Mouse (Mus musculus): ENCODE results near the gene Rgs18.
A peak's percentile ranks its signal among the peaks of the same experiment; 100 is the strongest.

The Rgs18 gene

DNA sequence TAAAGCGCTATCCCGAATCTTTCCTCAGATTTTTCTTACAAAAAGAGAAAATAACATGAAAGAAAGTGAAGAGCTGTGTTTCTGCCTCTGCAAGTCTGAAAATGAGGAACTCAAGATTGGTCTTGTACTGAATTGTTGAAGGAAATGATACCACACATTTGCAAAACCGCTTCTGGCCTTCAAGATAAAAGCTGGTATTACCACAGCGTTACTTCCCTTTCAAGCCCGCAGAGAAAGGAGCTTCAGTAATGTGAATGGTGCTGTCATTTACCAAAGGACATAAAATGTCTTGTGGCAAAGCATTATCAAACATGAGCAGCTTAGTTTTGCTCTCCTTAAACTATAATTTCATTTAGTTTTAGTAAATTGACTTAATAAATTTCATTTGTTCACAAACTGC lies at the start of gene Rgs18:
Gene Rgs18 (minus strand): TSS at position 105 of the 400 bp plus-strand sequence.
- no peak for ATAC-seq (ENCODE audit: low TSS enrichment)

DNA sequence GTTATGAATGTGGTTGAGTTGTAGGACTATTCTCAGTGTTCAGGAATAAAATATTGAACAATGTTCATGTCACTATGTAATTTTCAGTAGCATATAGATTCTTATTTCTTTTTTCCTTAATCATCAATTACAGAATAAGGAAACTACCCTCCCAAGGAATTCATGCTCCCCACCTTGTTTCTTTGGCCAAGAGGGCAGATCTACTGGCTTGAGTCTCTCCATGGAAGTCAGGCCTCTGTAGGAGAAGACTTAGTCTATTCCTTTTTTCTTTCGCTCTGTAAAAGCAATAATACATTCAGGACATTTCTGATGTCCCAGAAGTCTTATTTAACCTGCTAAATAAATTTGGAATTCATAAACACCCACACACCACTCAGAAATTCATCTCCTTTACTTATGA lies 841 bp downstream of the Rgs18 start:
- ATAC-seq (ENCODE audit: low TSS enrichment): no peak

DNA sequence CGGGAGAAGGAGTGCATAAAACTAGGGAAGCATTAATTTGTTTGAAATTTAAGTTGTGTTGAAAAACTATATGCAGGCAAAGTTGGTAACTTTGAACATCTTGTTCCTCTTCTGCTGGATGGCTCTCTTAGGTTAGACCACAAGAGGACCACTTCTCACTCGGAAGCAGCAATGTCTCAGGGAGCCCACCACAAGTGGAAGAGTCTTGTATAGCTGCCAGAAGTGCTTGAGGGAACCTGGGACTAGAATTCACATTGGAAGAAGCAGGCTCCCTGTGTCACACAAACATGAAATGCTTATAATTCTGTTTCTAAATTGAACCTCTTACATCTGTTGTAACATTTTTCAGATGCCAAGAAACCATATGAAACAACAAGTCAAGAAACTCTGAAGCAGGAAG lies 9.0 kb downstream of the Rgs18 start:
- peak; percentile 65 for ATAC-seq (ENCODE audit: low TSS enrichment)

DNA sequence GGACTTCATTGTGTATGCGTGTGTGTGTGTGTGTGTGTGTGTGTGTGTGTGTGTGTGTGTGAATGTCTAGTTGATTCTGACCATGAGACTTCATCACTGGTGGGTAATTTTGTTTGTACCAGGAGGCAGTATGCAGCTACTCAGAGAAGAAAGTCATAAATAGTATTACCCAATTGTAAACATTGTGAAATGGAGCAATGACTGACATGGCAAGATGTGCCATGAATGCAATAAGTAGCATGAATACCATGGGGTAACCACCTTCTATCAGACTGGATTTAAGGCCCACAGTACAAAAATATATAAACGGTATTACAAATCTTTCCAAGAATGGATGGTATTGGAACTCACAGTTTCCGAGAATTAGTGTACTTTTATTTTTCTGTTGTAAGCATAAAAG lies 14.4 kb downstream of the Rgs18 start:
- no peak for ATAC-seq (ENCODE audit: low TSS enrichment)

DNA sequence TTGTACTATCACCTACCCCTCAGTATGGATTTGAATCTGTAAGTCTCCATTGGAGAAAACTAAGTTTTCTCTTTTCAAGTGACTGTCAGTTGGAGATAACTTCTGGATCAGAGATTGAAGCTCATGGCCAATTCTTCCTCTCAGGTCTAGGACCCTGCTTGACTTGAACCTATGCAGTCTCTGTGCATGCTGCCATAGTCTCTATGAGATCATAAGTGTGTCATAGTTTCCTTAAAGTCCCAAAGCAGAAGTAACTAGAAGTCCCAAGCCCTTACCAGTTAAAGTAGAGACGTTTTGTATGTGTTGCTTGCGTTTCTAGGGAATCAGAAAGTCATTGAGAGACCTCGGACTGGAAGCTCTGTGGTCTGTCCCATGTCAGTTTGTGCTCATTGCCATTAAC lies 24.5 kb downstream of the Rgs18 start:
- no peak for ATAC-seq (ENCODE audit: low TSS enrichment)

DNA sequence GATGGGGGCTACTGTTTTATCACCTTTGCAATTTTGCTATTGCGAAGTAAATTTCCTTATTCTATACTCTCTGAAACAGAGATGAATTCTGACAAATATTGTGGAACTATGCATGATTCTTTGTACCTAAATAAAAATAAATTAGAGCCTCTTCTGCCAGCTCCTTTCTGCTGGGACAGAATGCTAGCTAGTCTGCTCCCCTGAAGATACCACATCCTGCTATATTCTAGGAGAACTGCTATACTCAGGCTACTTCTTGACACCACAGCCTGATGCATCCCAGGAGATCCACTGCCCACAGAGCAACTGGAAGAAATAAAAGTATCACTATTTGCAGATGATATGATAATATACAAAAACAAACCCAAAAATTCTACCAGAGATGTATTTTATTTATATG lies 29.1 kb downstream of the Rgs18 start:
- peak; percentile 97 for ATAC-seq (ENCODE audit: low TSS enrichment)

DNA sequence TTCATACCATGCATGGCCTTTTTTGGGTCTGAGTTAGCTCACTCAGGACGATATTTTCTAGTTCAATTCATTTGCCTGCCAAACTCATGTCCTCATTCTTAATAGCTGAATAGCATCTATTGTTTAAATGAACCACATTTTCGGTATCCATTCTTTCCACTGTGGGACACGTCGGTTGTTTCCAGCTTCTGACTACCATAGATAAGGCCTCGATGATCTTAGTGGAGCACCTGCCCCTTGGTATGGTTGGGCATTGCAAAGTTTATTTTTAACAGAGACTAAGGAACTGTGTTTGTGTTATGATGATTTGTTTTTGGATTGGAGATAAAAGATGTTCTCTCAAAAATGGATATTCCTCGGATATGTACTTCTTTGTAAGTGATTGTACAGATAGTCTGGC lies 37.5 kb downstream of the Rgs18 start:
- ATAC-seq (ENCODE audit: low TSS enrichment): no peak

DNA sequence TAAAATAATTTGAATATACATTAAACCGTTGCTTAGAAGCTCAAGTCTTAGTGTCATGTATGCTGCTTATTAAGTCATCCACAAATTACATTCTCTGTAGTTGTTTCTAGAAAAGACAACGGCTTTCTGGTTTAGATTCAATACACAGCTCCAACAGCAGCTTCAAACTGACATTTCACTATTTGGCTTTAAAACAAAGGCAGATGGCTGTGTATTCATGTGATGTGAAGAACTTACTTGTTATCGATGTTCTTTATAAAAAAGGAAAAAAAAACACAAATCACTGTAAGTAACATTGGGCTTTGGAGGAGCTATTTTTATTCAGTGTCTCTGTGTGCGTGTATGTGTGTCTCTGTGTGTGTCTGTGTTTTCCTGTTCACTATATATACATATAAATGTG lies 54.5 kb downstream of the Rgs18 start:
- ATAC-seq (ENCODE audit: low TSS enrichment): no peak; the same call in 1 of the 2 replicates

DNA sequence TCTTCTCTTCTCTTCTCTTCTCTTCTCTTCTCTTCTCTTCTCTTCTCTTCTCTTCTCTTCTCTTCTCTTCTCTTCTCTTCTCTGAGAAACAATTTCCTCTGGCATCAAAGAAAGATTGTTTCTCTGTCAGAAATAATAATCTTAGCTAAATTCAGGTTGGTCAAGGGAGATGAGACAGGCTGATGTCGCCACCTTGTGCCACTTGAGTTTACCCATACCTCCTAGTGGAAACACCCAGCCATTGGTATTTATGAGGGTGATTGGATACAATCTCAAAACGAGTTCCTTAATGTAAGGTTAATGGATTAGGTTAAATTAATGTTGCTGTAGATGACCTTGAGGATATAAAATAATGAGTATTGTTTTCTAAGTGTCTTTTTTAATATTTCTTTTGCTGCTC lies 70.9 kb downstream of the Rgs18 start:
- ATAC-seq (ENCODE audit: low TSS enrichment): no peak
